In the genomic region with DNA sequence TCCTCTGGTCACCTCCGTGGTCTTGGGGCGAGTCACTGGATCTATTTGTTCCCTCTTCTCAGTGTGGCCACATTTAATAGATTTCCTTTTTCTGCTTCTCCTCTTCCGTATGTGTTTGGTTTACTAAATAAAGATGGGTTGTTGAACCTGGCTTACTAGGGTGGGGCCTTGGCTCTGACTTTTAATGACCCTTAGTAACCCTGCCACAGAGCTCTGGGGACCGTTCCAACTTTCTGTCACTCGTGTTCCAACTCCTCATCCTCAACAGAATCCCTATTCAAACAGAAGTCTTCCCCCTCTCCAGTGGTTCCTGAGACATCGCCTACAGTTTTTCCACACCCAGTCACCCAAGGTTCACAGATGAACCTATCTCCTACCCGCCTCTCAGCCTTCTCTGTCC, we compare ENCODE assay signal across 20 mouse cellular contexts.
"Had no signal": no experiment of that assay in that cellular context is flagged by ENCODE, and none has a peak within 500 bp of the region (broad histone marks: within the 10 kb centered on the region; RNA-seq: fewer than 3 reads in every experiment).

No protein-coding gene starts in this region.

- H3K27me3 ChIP-seq: kidney, embryonic 15.5 days; limb, embryonic 12.5 days; limb, embryonic 15.5 days; lung, embryonic 15.5 days; midbrain, embryonic 13.5 days; neural tube, embryonic 13.5 days; stomach, embryonic 15.5 days had no signal

- H3K36me3 ChIP-seq: limb, embryonic 12.5 days; limb, embryonic 15.5 days; lung, embryonic 15.5 days; neural tube, embryonic 13.5 days had no signal

- ATAC-seq: midbrain, embryonic 13.5 days; midbrain, embryonic 16.5 days had no signal

- H3K9me3 ChIP-seq: kidney, embryonic 15.5 days; limb, embryonic 12.5 days; limb, embryonic 15.5 days; lung, embryonic 15.5 days; midbrain, embryonic 10.5 days; midbrain, embryonic 13.5 days; neural tube, embryonic 13.5 days; stomach, embryonic 15.5 days had no signal

- H3K27ac ChIP-seq: kidney, embryonic 15.5 days; limb, embryonic 12.5 days; limb, embryonic 15.5 days; liver, embryonic 14.5 days; lung, embryonic 15.5 days; midbrain, embryonic 10.5 days; midbrain, embryonic 13.5 days; neural tube, embryonic 13.5 days; stomach, embryonic 15.5 days had no signal

- H3K4me2 ChIP-seq: kidney, embryonic 15.5 days; limb, embryonic 12.5 days; limb, embryonic 15.5 days; lung, embryonic 15.5 days; midbrain, embryonic 13.5 days; neural tube, embryonic 13.5 days; stomach, embryonic 15.5 days had no signal

- H3K4me3 ChIP-seq: kidney, embryonic 15.5 days; limb, embryonic 12.5 days; limb, embryonic 15.5 days; lung, embryonic 15.5 days; megakaryocyte, embryonic 14.5 days; midbrain, embryonic 10.5 days; midbrain, embryonic 13.5 days; myocyte; neural tube, embryonic 13.5 days; stomach, embryonic 15.5 days had no signal

- DNase-seq: kidney, postnatal 10 days; left cerebral cortex, postnatal 4 days; lung, postnatal 10 days; lung, postnatal 36 days; retina, postnatal 1 day; right cerebral cortex, postnatal 25 days; spleen, adult 18-20 months; thymus, postnatal 25 days had no signal

- H3K9ac ChIP-seq: kidney, embryonic 15.5 days; limb, embryonic 12.5 days; limb, embryonic 15.5 days; liver, embryonic 14.5 days; lung, embryonic 15.5 days; midbrain, embryonic 13.5 days; neural tube, embryonic 13.5 days; stomach, embryonic 15.5 days had no signal

- H3K4me1 ChIP-seq: kidney, embryonic 15.5 days; limb, embryonic 12.5 days; limb, embryonic 15.5 days; lung, embryonic 15.5 days; midbrain, embryonic 10.5 days; midbrain, embryonic 13.5 days; neural tube, embryonic 13.5 days; stomach, embryonic 15.5 days had no signal
